Mouse (Mus musculus) brain, adult 2 months (tissue): ENCODE results near the gene Gna14.

Source experiments
- DNase-seq: peaks from one replicate; pipeline ENCODE4 v3.0.0; 2011; ENCODE audit warnings: low read depth, low spot score

Gna14 gene

GRCm38 (mm10) chr19:16450824-16451223 is 15.3 kb downstream of the Gna14 start:
- DNase-seq = no peak

GRCm38 (mm10) chr19:16456181-16456580 is 20.6 kb downstream of the Gna14 start:
- DNase-seq = no peak

GRCm38 (mm10) chr19:16457127-16457526 is 21.6 kb downstream of the Gna14 start:
- no peak for DNase-seq

GRCm38 (mm10) chr19:16459317-16459716 is 23.8 kb downstream of the Gna14 start:
- DNase-seq = no peak

GRCm38 (mm10) chr19:16460292-16460691 is 24.7 kb downstream of the Gna14 start:
- DNase-seq = no peak

GRCm38 (mm10) chr19:16460831-16461230 is 25.3 kb downstream of the Gna14 start:
- no peak for DNase-seq

GRCm38 (mm10) chr19:16462461-16462860 is 26.9 kb downstream of the Gna14 start:
- DNase-seq = no peak

- no peak for DNase-seq
These were observed 29.2 kb downstream of the Gna14 start for GRCm38 (mm10) chr19:16464730-16465129.

GRCm38 (mm10) chr19:16468756-16469374 is 33.3 kb downstream of the Gna14 start:
- no peak for DNase-seq

GRCm38 (mm10) chr19:16472655-16473054 is 37.1 kb downstream of the Gna14 start:
- no peak for DNase-seq

GRCm38 (mm10) chr19:16477314-16477946 is 41.9 kb downstream of the Gna14 start:
- no peak for DNase-seq

- no peak for DNase-seq
These were observed 42.6 kb downstream of the Gna14 start for GRCm38 (mm10) chr19:16478186-16478607.

GRCm38 (mm10) chr19:16482047-16482446 is 46.5 kb downstream of the Gna14 start:
- no peak for DNase-seq

GRCm38 (mm10) chr19:16484237-16484636 is 48.7 kb downstream of the Gna14 start:
- DNase-seq = no peak

GRCm38 (mm10) chr19:16484671-16485070 is 49.1 kb downstream of the Gna14 start:
- DNase-seq = no peak

- no peak for DNase-seq
These were observed 55.2 kb downstream of the Gna14 start for GRCm38 (mm10) chr19:16490756-16491155.

- DNase-seq = no peak
These were observed 55.9 kb downstream of the Gna14 start for GRCm38 (mm10) chr19:16491497-16491896.

- no peak for DNase-seq
These were observed 56.9 kb downstream of the Gna14 start for GRCm38 (mm10) chr19:16492453-16492852.

- no peak for DNase-seq
These were observed 59.4 kb downstream of the Gna14 start for GRCm38 (mm10) chr19:16494816-16495516.

- no peak for DNase-seq
These were observed 60.5 kb downstream of the Gna14 start for GRCm38 (mm10) chr19:16496016-16496415.

- DNase-seq = no peak
These were observed 66.5 kb downstream of the Gna14 start for GRCm38 (mm10) chr19:16502054-16502453.

GRCm38 (mm10) chr19:16506711-16507364 is 71.3 kb downstream of the Gna14 start:
- DNase-seq = peak; percentile 76
